Mouse (Mus musculus): ENCODE results near the gene Gm21981.

- no peak for TF ChIP-seq CTCF (IDR thresholded peaks at IDR 0.05; ENCODE audit: low read depth)
- TF ChIP-seq EP300 (IDR thresholded peaks at IDR 0.05; ENCODE audit: low read depth) = no peak
Measured at GRCm38 (mm10) chr17:47664474-47664873, 29.8 kb downstream of the Gm21981 start.

Data from liver, postnatal 0 days (tissue).